Mouse (Mus musculus) cerebellum, postnatal 14 days (tissue): ENCODE data around the gene Zbtb8a.
"Not testable (repeated sequence)": the region's sequence is repeated elsewhere in the genome, so short reads cannot be mapped to it uniquely, and the experiment has no call there.

Experiments
- DNase-seq, 2 experiments: peaks; one replicate each; pipeline ENCODE4 v3.0.0; 2021; ENCODE audit warnings: mixed read lengths in 2 of 2

Zbtb8a gene

GRCm38 (mm10) chr4:129375821-129376220 is 2.1 kb downstream of the Zbtb8a start:
- peak in 1 of 2 experiments; percentile 27 for DNase-seq

GRCm38 (mm10) chr4:129375000-129375399 is 2.9 kb downstream of the Zbtb8a start:
- no peak for DNase-seq

GRCm38 (mm10) chr4:129374219-129374755 is 3.6 kb downstream of the Zbtb8a start:
- no peak for DNase-seq

- no peak for DNase-seq
These were observed 4.5 kb downstream of the Zbtb8a start for GRCm38 (mm10) chr4:129373202-129373976.

- DNase-seq = no peak
These were observed 6.5 kb downstream of the Zbtb8a start for GRCm38 (mm10) chr4:129371391-129371790.

GRCm38 (mm10) chr4:129365224-129365623 is 12.7 kb downstream of the Zbtb8a start:
- DNase-seq = no peak

- no peak for DNase-seq
These were observed 13.5 kb downstream of the Zbtb8a start for GRCm38 (mm10) chr4:129364379-129364778.

GRCm38 (mm10) chr4:129363463-129363862 is 14.5 kb downstream of the Zbtb8a start:
- DNase-seq = no peak

GRCm38 (mm10) chr4:129362771-129363170 is 15.1 kb downstream of the Zbtb8a start:
- no peak for DNase-seq

- not testable (repeated sequence) for DNase-seq
These were observed 15.7 kb downstream of the Zbtb8a start for GRCm38 (mm10) chr4:129362238-129362637.

GRCm38 (mm10) chr4:129357613-129358163 is 20.2 kb downstream of the Zbtb8a start:
- DNase-seq = no peak

GRCm38 (mm10) chr4:129354236-129354635 is 23.7 kb downstream of the Zbtb8a start:
- no peak for DNase-seq

- no peak for DNase-seq
These were observed 24.7 kb downstream of the Zbtb8a start for GRCm38 (mm10) chr4:129353176-129353575.

GRCm38 (mm10) chr4:129351111-129351510 is 26.8 kb downstream of the Zbtb8a start:
- DNase-seq = peak in 1 of 2 experiments; percentile 35

- peak; percentile 90 to 95 for DNase-seq
These were observed 27.3 kb downstream of the Zbtb8a start for GRCm38 (mm10) chr4:129350644-129351043.

GRCm38 (mm10) chr4:129346481-129347154 is 31.3 kb downstream of the Zbtb8a start:
- no peak for DNase-seq

GRCm38 (mm10) chr4:129342705-129343104 is 35.2 kb downstream of the Zbtb8a start:
- no peak for DNase-seq

- no peak for DNase-seq
These were observed 36.0 kb downstream of the Zbtb8a start for GRCm38 (mm10) chr4:129341888-129342287.

GRCm38 (mm10) chr4:129339743-129340142 is 38.2 kb downstream of the Zbtb8a start:
- DNase-seq = no peak

GRCm38 (mm10) chr4:129336291-129336690 is 41.6 kb downstream of the Zbtb8a start:
- no peak for DNase-seq

- DNase-seq = peak; percentile 98 to 99
These were observed 42.5 kb downstream of the Zbtb8a start, which contains the start of the genes Rbbp4 and Zbtb8os for GRCm38 (mm10) chr4:129335216-129336074. Gene Rbbp4, minus strand, starts transcription at chr4:129335370. Gene Zbtb8os, plus strand, starts transcription at chr4:129335695.

GRCm38 (mm10) chr4:129334677-129335215 is 43.2 kb downstream of the Zbtb8a start:
- DNase-seq = no peak
